Mouse (Mus musculus) spleen, adult 12 weeks (tissue): ENCODE data around the gene Cdca7l.
A peak's percentile ranks its signal among the peaks of the same experiment; 100 is the strongest.
"Not testable (repeated sequence)": the region's sequence is repeated elsewhere in the genome, so short reads cannot be mapped to it uniquely, and the experiment has no call there.

Source experiments
- DNase-seq: peaks from one replicate; pipeline ENCODE4 v3.0.0; 2022; ENCODE audit warnings: low spot score

Gene Cdca7l

GRCm38 (mm10) chr12:117803989-117804388 lies at the start of gene Cdca7l:
Gene Cdca7l (plus strand): TSS chr12:117804289.
- not testable (repeated sequence) for DNase-seq

DNA sequence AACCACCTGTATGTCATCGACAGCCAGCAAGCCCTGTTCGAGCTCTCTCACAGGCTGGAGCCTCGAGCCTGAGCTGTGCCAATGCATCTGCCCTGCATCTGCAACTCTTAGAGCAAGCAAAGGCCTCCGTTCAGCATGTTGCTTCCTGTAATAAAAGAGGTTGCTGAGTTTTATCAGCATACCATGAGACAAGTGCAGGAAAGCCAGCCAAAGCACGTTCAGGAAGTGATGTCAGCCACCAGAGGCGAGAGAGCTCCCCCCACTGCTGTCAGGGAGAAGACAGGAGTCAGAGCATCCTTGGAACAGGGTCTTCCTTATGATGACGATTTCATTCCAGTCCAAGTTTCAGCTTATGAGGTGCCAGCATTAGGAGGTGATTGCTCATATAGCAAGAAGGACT lies 48.1 kb upstream of the Cdca7l start:
- DNase-seq = no peak

DNA sequence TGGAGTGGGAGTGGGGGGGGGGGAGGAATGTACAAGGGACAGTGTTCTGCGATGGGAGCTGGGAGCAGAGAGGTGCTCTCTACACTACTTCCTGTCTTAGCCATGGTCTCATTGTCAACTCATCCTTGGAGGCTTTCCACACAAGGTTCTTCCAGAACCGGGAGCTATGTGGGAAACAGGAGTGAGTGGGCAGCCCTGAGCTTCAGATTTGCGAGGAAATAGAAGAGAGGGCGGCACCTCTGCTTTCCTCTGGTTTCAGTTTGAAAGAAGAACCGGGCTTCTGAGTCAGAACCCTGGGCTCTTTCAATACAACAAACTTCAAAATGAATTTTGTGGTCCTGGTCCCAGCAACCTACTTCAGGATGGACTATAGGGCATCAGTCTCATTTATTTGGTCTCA lies 43.7 kb upstream of the Cdca7l start:
- no peak for DNase-seq

DNA sequence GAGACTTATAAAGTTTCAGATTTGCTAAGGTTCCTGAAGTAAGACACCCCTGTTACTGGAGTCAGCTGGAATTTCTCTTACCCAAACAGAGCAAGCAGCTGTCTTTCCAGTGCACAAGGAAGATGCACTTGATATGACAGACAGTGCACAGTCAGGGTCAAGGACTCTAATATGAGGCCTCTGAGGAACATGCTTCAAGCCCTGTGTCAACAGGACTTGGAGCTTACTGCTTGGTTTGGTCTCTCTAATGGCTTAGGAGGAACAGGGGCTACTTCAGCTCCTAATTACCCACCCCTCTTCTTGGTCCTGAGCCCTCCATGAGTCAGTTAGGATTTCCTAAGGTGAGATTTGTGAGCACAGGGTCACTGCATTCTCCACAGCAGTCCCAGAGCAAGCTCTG lies 43.2 kb upstream of the Cdca7l start:
- no peak for DNase-seq

- no peak for DNase-seq
Measured at GRCm38 (mm10) chr12:117761698-117762097, 42.4 kb upstream of the Cdca7l start.

GRCm38 (mm10) chr12:117763247-117763646 lies 40.8 kb upstream of the Cdca7l start:
- no peak for DNase-seq

DNA sequence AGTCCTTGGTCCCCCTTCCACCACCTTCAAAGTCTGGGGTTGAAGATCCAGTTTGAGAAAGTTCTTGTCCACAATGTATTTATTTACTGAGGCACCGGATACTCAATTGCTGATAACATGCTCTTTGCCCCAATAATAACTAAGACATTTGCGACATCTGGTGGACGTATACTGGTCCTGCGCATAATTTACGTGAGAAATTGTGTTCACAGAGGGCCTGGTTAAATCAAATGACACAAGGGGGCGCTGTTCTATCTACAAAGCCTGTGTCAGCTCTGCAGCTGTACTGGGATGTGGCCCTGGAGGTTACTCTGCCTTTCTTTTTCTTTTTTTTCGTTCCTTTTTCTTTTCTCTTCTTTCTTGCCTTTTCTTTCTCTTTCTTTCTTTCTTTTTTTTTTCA lies 39.2 kb upstream of the Cdca7l start:
- DNase-seq = peak; percentile 41

- DNase-seq = peak; percentile 28
Measured at GRCm38 (mm10) chr12:117769113-117769512, 35.0 kb upstream of the Cdca7l start.

GRCm38 (mm10) chr12:117770211-117770610 lies 33.9 kb upstream of the Cdca7l start:
- no peak for DNase-seq

- DNase-seq = no peak
Measured at GRCm38 (mm10) chr12:117771156-117771555, 32.9 kb upstream of the Cdca7l start.

GRCm38 (mm10) chr12:117772638-117773037 lies 31.5 kb upstream of the Cdca7l start:
- DNase-seq = peak; percentile 8

GRCm38 (mm10) chr12:117776841-117777240 lies 27.2 kb upstream of the Cdca7l start:
- DNase-seq = no peak

DNA sequence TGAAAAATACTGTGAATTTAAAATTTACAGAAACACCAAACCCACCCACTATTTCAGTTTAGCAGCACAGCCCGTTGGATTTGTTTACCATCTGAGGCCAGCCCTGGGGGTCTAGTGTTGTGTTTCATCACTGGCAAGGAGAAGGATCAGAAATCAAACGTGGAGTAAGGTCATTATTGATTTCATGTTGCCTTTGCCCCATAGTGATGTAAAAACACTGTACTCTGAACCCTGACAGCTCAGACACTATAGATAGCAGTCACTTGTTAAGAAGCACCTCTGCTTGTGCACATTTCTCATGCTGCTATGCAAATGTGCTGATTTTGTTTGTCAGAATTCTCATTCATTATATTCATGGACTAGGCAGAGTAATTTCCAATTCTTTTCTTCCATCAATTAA lies 22.7 kb upstream of the Cdca7l start:
- DNase-seq = no peak

DNA sequence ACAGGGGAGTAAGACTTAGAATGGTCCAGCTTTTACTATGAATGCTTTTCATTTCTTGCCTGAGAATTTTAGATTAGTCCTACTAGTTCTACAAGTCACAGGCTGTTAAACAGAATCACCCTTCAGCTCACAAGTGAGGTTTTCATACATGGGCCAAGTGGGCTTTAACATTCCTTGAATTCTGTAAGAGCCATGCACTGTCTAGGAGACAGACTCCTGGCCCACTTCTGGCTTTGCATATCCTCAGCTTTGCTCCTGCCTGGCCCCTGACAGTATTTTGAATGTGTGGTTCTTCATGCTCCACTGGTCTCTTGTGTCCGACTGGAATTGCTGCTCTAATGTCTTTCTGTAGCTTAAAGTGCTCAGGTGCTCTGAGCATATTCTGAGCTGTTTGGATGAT lies 20.7 kb upstream of the Cdca7l start:
- DNase-seq = no peak

DNA sequence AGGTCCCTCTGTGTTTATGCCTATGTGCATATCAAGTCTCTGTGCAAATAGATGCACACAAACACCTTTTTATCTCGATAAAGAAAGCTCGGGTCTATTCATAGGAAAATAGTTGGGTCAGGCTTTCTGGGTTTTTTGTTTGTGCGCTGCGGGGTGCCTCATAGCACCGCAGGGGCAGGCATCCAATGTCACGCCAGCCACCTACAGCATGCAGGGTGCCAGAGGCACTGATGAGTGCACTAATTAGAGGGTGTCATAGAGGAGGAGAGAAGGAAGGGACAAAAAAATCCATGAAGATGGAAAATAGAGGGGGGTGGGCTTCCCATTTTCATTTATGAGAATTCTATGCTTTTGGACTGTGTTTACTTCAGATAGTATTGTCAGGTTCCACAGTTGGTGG lies 17.5 kb upstream of the Cdca7l start:
- no peak for DNase-seq

DNA sequence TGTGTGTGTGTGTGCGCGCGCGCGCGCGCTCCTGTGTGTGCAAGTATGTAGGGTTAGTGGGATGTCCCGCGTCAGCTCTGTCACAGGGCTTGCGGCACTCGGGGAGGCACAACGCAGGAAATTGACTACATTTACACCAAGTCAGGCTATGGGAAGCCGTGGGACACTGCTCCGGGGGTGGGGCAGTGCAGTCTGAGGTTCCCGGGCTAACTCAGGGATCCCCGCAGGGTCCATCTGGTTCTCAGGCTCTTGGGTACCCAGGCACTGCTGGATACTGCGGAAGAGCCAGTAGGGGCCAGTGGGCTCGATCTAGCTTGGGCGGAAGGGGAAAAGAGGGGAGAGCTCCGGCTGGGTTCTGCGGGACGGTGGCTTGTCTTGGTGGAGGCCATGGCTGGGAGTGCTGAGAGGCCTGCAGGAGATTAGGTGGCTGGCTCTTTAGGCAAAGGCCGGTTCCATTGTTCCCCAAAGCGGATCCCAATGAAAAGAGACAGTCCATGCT lies 15.5 kb upstream of the Cdca7l start:
- no peak for DNase-seq

- no peak for DNase-seq
Measured at GRCm38 (mm10) chr12:117789017-117789416, 15.1 kb upstream of the Cdca7l start.

- DNase-seq = no peak
Measured at GRCm38 (mm10) chr12:117795303-117795702, 8.8 kb upstream of the Cdca7l start.

DNA sequence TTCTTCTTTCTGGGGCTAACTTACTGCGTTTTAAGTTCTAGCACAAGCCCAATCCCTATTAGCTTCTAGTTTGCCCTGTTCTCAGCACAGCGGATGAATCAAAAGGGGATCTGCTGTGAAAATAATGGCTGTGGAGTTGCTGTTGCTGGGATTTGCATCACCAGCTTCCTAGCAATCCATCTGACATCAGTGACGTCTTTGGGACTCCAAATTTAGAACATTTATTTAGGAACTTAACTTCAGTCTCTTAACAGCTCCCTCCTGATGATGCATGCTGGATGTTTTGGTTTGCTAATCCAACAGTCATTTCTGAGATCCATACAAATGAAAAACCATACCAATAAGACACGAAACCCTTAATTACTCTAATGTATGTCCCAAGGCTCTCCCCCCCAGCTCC lies 1.5 kb downstream of the Cdca7l start:
- no peak for DNase-seq

DNA sequence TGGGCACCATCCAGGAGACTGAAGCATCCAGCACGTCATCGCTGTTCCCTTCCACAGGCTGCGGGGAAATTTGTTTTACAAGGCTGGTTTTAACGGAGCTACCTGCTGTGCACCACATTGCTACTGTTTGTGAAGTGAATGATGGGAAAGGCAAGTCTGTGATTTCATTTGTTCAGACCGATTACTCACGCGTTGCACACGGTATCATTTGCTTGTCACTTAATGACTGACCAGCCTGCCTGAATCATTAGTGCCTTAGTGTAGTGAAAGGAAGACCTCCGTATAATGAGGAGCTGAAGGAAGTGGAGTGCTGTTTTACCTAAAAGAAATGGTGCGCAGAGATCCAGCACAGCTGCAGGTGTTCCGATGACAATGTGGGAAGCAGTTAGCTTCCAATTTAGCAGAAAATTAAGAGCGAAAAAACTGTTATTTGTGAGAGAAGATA lies 1.9 kb downstream of the Cdca7l start:
- DNase-seq = no peak

DNA sequence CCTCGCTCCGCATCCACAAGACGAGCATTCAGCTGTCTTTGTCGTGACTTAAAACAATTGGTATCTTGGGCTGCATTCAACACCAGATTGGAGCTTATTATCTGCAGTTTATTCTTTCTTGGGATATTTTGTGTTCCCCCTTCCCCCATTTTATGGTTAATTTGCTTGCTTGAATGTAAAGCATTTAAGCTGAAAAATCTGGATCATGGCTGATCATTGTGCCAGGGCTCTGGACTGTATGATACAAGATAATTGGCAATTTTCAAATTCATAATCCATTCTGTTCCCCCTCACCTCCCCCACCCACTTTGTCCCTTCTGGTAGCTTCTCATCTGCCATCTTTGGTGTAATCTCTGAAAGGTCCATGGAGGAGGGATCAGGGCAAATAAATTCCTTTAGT lies 2.4 kb downstream of the Cdca7l start:
- DNase-seq = no peak

GRCm38 (mm10) chr12:117807637-117808036 lies 3.5 kb downstream of the Cdca7l start:
- no peak for DNase-seq

DNA sequence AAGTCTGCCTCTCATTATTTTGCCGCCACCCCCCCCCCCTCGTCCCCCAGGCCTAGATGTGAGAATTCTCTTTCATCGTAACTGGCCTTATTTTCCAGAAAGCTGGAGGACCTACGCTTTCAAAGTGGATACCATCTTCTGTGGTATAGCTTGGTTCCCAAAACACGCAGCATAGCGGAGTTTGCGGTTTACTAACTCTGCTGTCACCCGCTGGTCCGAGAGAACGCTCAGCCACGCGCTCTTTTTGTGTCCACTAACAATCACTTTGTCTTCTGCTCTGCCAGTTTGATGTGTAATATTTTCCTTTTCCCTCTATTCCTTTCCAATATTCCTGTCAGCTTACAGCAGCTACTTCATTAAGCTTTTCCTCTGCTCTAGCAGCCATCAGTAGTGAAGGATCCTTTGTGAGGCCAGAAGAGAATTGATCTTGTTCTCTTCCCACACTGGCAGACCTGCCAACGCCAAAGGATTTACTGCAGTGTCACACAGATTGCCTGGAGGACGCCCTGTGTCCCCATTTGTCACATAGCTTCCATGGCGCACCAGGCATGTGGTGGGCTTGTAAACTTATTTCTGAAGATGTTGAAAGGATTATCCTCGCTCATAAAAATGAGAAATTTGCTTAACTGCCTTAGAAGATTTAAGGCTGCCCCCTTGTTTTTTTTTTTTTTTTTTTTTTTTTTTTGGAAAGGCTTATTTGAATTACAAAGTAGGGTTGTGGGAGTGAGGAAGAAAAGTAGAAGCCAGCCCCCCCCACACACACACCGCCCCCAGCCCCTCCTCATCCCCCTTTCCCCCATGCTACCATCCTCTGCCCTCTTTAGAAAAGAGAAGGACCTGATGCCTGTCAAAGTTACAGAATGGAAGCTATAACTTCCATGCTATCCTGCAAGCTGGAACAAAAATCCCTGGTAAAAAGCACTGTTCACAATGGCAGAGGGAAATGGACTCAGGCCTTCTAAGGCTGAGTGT lies 4.6 kb downstream of the Cdca7l start:
- DNase-seq = no peak
